Mouse (Mus musculus): ENCODE measurements around the gene Gm10100. TPM values are rescaled to one million over a fixed set of nuclear protein-coding genes. Genes with fewer than 3 reads are reported as not detected.
"Not testable (repeated sequence)": the region's sequence is repeated elsewhere in the genome, so short reads cannot be mapped to it uniquely, and the experiment has no call there.

Gene Gm10100
- polyA plus RNA-seq, 1 experiment from 2014 or later, result not detected

DNA sequence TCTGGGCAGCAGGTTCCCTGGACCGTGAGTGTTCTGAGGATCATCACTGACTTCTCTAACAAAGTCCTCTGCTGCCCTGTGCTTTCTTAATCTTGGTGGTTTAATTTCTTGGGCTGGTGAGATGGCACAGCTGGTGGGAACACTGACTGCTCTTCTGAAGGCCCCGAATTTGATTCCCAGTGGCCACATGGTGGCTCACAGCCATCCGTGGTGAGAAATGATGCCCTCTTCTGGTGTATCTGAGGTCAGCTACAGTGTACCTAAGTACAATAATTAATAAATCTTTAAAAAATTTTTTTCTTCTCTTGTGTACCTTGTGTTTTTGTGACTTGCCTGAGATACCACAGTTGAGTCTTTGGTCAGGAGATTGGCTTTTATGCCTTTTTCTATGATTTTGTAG lies 26.0 kb downstream of the Gm10100 start:
- H3K4me3 ChIP-seq (ENCODE audit: low read depth, low read length); H3K27ac ChIP-seq (ENCODE audit: low read depth, low read length); H3K9ac ChIP-seq (ENCODE audit: low read depth, low read length); H3K9me3 ChIP-seq (ENCODE audit: control insufficient read depth); ATAC-seq; H3K4me2 ChIP-seq (replicated peaks; ENCODE audit: low read depth); H3K27me3 ChIP-seq (replicated peaks; ENCODE audit: control insufficient read depth, insufficient read depth, low read length); H3K36me3 ChIP-seq (ENCODE audit: control insufficient read depth, insufficient read depth); H3K4me1 ChIP-seq (replicated peaks; ENCODE audit: control insufficient read depth, insufficient read depth, low read length): not testable (repeated sequence)
- 61% methylated on average over 3 of the region's 3 CpGs for WGBS
- peak; percentile 33 for TF ChIP-seq CTCF (IDR thresholded peaks at IDR 0.05; ENCODE audit: low read depth)

DNA sequence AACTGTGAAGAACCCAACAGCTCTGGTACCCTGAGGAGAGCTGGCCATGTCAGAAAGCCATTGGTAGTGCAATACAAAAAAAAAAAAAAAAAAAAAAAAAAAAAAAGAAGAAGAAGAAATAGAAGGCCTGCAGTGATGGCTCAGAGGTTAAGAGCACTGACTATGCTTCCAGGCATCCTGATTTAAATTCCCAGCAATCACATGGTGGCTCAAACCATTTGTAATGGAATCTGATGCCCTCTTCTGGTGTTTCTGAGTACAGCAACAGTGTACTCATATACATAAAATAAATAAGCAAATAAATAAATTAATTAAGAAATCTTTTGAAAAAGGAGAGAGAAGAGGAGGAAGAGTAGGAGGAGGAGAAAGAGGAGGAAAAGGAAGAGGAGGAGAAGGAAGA lies 27.2 kb downstream of the Gm10100 start:
- Histone ChIP-seq H3K9ac (ENCODE audit: low read depth, low read length) (no peak overlapping the region), H3K27ac (ENCODE audit: low read depth, low read length) (no peak overlapping the region), H3K9me3 (ENCODE audit: control insufficient read depth) (no peaks in the 10 kb centered on the region), H3K4me3 (ENCODE audit: low read depth, low read length) (no peak overlapping the region), H3K4me1 (replicated peaks; ENCODE audit: control insufficient read depth, insufficient read depth, low read length) (no peaks in the 10 kb centered on the region), H3K36me3 (ENCODE audit: control insufficient read depth, insufficient read depth) (no peaks in the 10 kb centered on the region), H3K4me2 (replicated peaks; ENCODE audit: low read depth) (no peak overlapping the region), H3K27me3 (replicated peaks; ENCODE audit: control insufficient read depth, insufficient read depth, low read length) (no peaks in the 10 kb centered on the region)
- TF ChIP-seq CTCF (IDR thresholded peaks at IDR 0.05; ENCODE audit: low read depth), result peak; percentile 31
- ATAC-seq, result no peak

- H3K9me3 ChIP-seq (ENCODE audit: control insufficient read depth); H3K4me1 ChIP-seq (replicated peaks; ENCODE audit: control insufficient read depth, insufficient read depth, low read length); H3K4me3 ChIP-seq (ENCODE audit: low read depth, low read length); ATAC-seq; H3K36me3 ChIP-seq (ENCODE audit: control insufficient read depth, insufficient read depth); H3K9ac ChIP-seq (ENCODE audit: low read depth, low read length); H3K27ac ChIP-seq (ENCODE audit: low read depth, low read length); H3K27me3 ChIP-seq (replicated peaks; ENCODE audit: control insufficient read depth, insufficient read depth, low read length); H3K4me2 ChIP-seq (replicated peaks; ENCODE audit: low read depth): not testable (repeated sequence)
- no CpG with 5 or more reads among the region's 1 CpGs for WGBS
Measured at GRCm38 (mm10) chr10:77759582-77759981, 33.3 kb downstream of the Gm10100 start, which contains the start of gene Gm3233. TSS of gene Gm3233 (minus strand) at chr10:77759682.

DNA sequence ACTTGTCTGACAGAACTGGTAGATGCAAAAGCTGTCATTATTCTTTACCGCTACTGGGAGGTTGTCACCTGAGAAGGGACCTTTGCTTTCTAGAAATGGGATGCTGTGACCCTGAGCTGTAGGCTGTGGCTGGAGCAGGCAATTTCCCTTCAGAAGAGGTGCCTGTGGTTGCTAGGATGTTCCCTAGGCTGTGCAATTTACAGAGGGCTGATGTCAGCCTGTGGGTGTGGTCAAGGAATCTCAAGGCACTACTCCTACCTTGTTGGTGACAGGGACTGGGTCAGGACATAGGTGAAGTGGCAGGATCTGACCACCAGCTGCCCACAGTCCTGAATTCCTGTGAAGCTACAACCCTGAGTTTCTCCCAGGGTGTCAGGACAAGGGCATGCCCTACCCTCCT lies 43.4 kb downstream of the Gm10100 start:
- Histone ChIP-seq H3K9ac (ENCODE audit: low read depth, low read length) (no peak overlapping the region), H3K9me3 (ENCODE audit: control insufficient read depth) (no peaks in the 10 kb centered on the region), H3K36me3 (ENCODE audit: control insufficient read depth, insufficient read depth) (no peaks in the 10 kb centered on the region), H3K27me3 (replicated peaks; ENCODE audit: control insufficient read depth, insufficient read depth, low read length) (no peaks in the 10 kb centered on the region), H3K27ac (ENCODE audit: low read depth, low read length) (no peak overlapping the region), H3K4me1 (replicated peaks; ENCODE audit: control insufficient read depth, insufficient read depth, low read length) (no peaks in the 10 kb centered on the region), H3K4me2 (replicated peaks; ENCODE audit: low read depth) (no peak overlapping the region), H3K4me3 (ENCODE audit: low read depth, low read length) (no peak overlapping the region)
- WGBS, result 82% methylated on average over 1 of the region's 1 CpGs
- no peak for TF ChIP-seq CTCF (IDR thresholded peaks at IDR 0.05; ENCODE audit: low read depth)
- no peak for ATAC-seq

DNA sequence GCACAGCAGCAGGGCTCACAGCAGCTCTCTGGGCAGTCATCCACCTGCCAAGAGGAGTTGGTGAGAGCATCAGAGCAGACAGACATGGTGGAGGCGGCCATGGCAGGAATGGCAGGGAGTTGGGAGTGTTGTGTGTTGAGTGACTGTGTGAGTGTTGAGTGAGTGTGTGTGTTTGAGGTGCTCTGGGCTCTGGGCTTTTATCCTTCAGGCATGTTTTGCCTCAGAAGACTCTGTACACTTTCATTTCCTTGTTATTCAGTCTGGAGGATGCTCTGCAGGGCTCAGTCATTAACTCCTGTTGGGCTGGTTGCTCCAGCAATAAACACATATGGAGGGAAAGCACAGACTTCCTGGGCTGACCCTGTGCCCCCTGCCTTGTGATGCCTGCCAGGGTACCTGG lies 44.9 kb downstream of the Gm10100 start, which contains the start of gene Gm3238:
TSS of gene Gm3238 (minus strand) at position 101 of the 400 bp plus-strand sequence.
- not testable (repeated sequence) for ATAC-seq

GRCm38 (mm10) chr10:77772142-77772541 lies 45.9 kb downstream of the Gm10100 start:
- H3K4me2 ChIP-seq (replicated peaks; ENCODE audit: low read depth); H3K27me3 ChIP-seq (replicated peaks; ENCODE audit: control insufficient read depth, insufficient read depth, low read length); H3K9me3 ChIP-seq (ENCODE audit: control insufficient read depth); H3K27ac ChIP-seq (ENCODE audit: low read depth, low read length); H3K36me3 ChIP-seq (ENCODE audit: control insufficient read depth, insufficient read depth); H3K4me3 ChIP-seq (ENCODE audit: low read depth, low read length); ATAC-seq; H3K4me1 ChIP-seq (replicated peaks; ENCODE audit: control insufficient read depth, insufficient read depth, low read length); H3K9ac ChIP-seq (ENCODE audit: low read depth, low read length): not testable (repeated sequence)
- 100% methylated on average over 1 of the region's 3 CpGs for WGBS

More for the DNA sequence above, 44.9 kb downstream of the Gm10100 start, which contains the start of gene Gm3238:
- H3K36me3 ChIP-seq (ENCODE audit: control insufficient read depth, insufficient read depth); H3K9me3 ChIP-seq (ENCODE audit: control insufficient read depth); H3K9ac ChIP-seq (ENCODE audit: low read depth, low read length); H3K4me1 ChIP-seq (replicated peaks; ENCODE audit: control insufficient read depth, insufficient read depth, low read length); H3K4me3 ChIP-seq (ENCODE audit: low read depth, low read length); H3K27me3 ChIP-seq (replicated peaks; ENCODE audit: control insufficient read depth, insufficient read depth, low read length); H3K4me2 ChIP-seq (replicated peaks; ENCODE audit: low read depth); H3K27ac ChIP-seq (ENCODE audit: low read depth, low read length): not testable (repeated sequence)
- WGBS, result 80% methylated on average over 1 of the region's 1 CpGs

Other genes with a start within 250 kb of the Gm10100 start
- 37.9 and 38.2 TPM in 2 replicates for gene Fam207a, start 210.7 kb upstream of the Gm10100 start, polyA plus RNA-seq (2015; fragmentation: Nextera tagmentation; extraction: Ambion mirVana)
- 1.7 and 2.1 TPM in 2 replicates for gene Itgb2, start 196.2 kb upstream of the Gm10100 start, polyA plus RNA-seq (2015; fragmentation: Nextera tagmentation; extraction: Ambion mirVana)
- gene Pttg1ip, start 144.8 kb upstream of the Gm10100 start, polyA plus RNA-seq (2015; fragmentation: Nextera tagmentation; extraction: Ambion mirVana), result 200 and 201 TPM in 2 replicates
- 256 and 269 TPM in 2 replicates for gene Sumo3, start 120.4 kb upstream of the Gm10100 start, polyA plus RNA-seq (2015; fragmentation: Nextera tagmentation; extraction: Ambion mirVana)
- 18.9 TPM in 2 replicates for gene Gm49325, start 120.3 kb upstream of the Gm10100 start, polyA plus RNA-seq (2015; fragmentation: Nextera tagmentation; extraction: Ambion mirVana)
- gene Ube2g2, start 104.2 kb upstream of the Gm10100 start, polyA plus RNA-seq (2015; fragmentation: Nextera tagmentation; extraction: Ambion mirVana), result 36.4 and 37.8 TPM in 2 replicates
- 0.10 and 0.20 TPM in 2 replicates for gene Tspear, start 39.9 kb upstream of the Gm10100 start, polyA plus RNA-seq (2015; fragmentation: Nextera tagmentation; extraction: Ambion mirVana)
- gene Gm19402, start 35.7 kb upstream of the Gm10100 start, polyA plus RNA-seq (2015; fragmentation: Nextera tagmentation; extraction: Ambion mirVana), result not detected in 2 replicates
- gene Gm9508, start 29.3 kb upstream of the Gm10100 start, polyA plus RNA-seq (2015; fragmentation: Nextera tagmentation; extraction: Ambion mirVana), result not detected in 2 replicates
- not detected in 2 replicates for gene Gm10272, start 19.9 kb upstream of the Gm10100 start, polyA plus RNA-seq (2015; fragmentation: Nextera tagmentation; extraction: Ambion mirVana)
- gene Gm10024, start 15.0 kb upstream of the Gm10100 start, polyA plus RNA-seq (2015; fragmentation: Nextera tagmentation; extraction: Ambion mirVana), result not detected in 2 replicates
- not detected in 2 replicates for gene Gm10142, start 10.7 kb upstream of the Gm10100 start, polyA plus RNA-seq (2015; fragmentation: Nextera tagmentation; extraction: Ambion mirVana)
- not detected in 2 replicates for gene Krtap12-1, start 5.9 kb upstream of the Gm10100 start, polyA plus RNA-seq (2015; fragmentation: Nextera tagmentation; extraction: Ambion mirVana)
- gene Gm18596, start 16.2 kb downstream of the Gm10100 start, polyA plus RNA-seq (2015; fragmentation: Nextera tagmentation; extraction: Ambion mirVana), result not detected in 2 replicates
- gene Gm9736, start 24.9 kb downstream of the Gm10100 start, polyA plus RNA-seq (2015; fragmentation: Nextera tagmentation; extraction: Ambion mirVana), result not detected in 2 replicates
- not detected in 2 replicates for gene Gm3233, start 33.2 kb downstream of the Gm10100 start, polyA plus RNA-seq (2015; fragmentation: Nextera tagmentation; extraction: Ambion mirVana)
- gene Gm3238, start 44.8 kb downstream of the Gm10100 start, polyA plus RNA-seq (2015; fragmentation: Nextera tagmentation; extraction: Ambion mirVana), result not detected in 2 replicates
- gene Gm7138, start 50.5 kb downstream of the Gm10100 start, polyA plus RNA-seq (2015; fragmentation: Nextera tagmentation; extraction: Ambion mirVana), result not detected in 2 replicates
- gene Gm3250, start 56.1 kb downstream of the Gm10100 start, polyA plus RNA-seq (2015; fragmentation: Nextera tagmentation; extraction: Ambion mirVana), result not detected in 2 replicates
- gene Gm7137, start 61.7 kb downstream of the Gm10100 start, polyA plus RNA-seq (2015; fragmentation: Nextera tagmentation; extraction: Ambion mirVana), result not detected in 2 replicates
- not detected in 2 replicates for gene Gm9639, start 68.6 kb downstream of the Gm10100 start, polyA plus RNA-seq (2015; fragmentation: Nextera tagmentation; extraction: Ambion mirVana)
- not detected in 2 replicates for gene Gm19668, start 72.6 kb downstream of the Gm10100 start, polyA plus RNA-seq (2015; fragmentation: Nextera tagmentation; extraction: Ambion mirVana)
- not detected in 2 replicates for gene Gm9507, start 85.4 kb downstream of the Gm10100 start, polyA plus RNA-seq (2015; fragmentation: Nextera tagmentation; extraction: Ambion mirVana)
- gene Gm2696, start 88.2 kb downstream of the Gm10100 start, polyA plus RNA-seq (2015; fragmentation: Nextera tagmentation; extraction: Ambion mirVana), result not detected in 2 replicates
- gene Krtap10-4, start 100.6 kb downstream of the Gm10100 start, polyA plus RNA-seq (2015; fragmentation: Nextera tagmentation; extraction: Ambion mirVana), result not detected in 2 replicates
- gene Krtap10-10, start 109.5 kb downstream of the Gm10100 start, polyA plus RNA-seq (2015; fragmentation: Nextera tagmentation; extraction: Ambion mirVana), result not detected in 2 replicates
- gene Gm36176, start 120.3 kb downstream of the Gm10100 start, polyA plus RNA-seq (2015; fragmentation: Nextera tagmentation; extraction: Ambion mirVana), result not detected in 2 replicates
- not detected in 2 replicates for gene Gm10318, start 126.4 kb downstream of the Gm10100 start, polyA plus RNA-seq (2015; fragmentation: Nextera tagmentation; extraction: Ambion mirVana)
- gene Gm3285, start 135.5 kb downstream of the Gm10100 start, polyA plus RNA-seq (2015; fragmentation: Nextera tagmentation; extraction: Ambion mirVana), result not detected in 2 replicates
- gene Lrrc3, start 176.1 kb downstream of the Gm10100 start, polyA plus RNA-seq (2015; fragmentation: Nextera tagmentation; extraction: Ambion mirVana), result 2.1 TPM in 2 replicates
- gene Trpm2, start 244.1 kb downstream of the Gm10100 start, polyA plus RNA-seq (2015; fragmentation: Nextera tagmentation; extraction: Ambion mirVana), result 0.66 and 1.1 TPM in 2 replicates

Measured in intestine, postnatal 0 days (tissue).